Mouse (Mus musculus) urinary bladder, adult 2 months (tissue): Measurements from ENCODE around the gene Zmat1. TPM values are rescaled to one million over a fixed set of nuclear protein-coding genes. Genes with fewer than 3 reads are reported as not detected.
"Not testable (repeated sequence)": the region's sequence is repeated elsewhere in the genome, so short reads cannot be mapped to it uniquely, and the experiment has no call there.

ENCODE experiments used
- DNase-seq: peaks from one replicate; pipeline ENCODE4 v3.0.0; 2022; ENCODE audit warnings: low spot score
- polyA plus RNA-seq: library from polyadenylated mRNA; depleted of rRNA; stranded (reverse); fragments of >200 nt; gene quantifications from 2 replicates; pipeline ENCODE4 v1.2.3, GENCODE M21; 2012; rRNA removed

The Zmat1 gene
- polyA plus RNA-seq: 1.4 and 3.8 TPM in 2 replicates

DNA sequence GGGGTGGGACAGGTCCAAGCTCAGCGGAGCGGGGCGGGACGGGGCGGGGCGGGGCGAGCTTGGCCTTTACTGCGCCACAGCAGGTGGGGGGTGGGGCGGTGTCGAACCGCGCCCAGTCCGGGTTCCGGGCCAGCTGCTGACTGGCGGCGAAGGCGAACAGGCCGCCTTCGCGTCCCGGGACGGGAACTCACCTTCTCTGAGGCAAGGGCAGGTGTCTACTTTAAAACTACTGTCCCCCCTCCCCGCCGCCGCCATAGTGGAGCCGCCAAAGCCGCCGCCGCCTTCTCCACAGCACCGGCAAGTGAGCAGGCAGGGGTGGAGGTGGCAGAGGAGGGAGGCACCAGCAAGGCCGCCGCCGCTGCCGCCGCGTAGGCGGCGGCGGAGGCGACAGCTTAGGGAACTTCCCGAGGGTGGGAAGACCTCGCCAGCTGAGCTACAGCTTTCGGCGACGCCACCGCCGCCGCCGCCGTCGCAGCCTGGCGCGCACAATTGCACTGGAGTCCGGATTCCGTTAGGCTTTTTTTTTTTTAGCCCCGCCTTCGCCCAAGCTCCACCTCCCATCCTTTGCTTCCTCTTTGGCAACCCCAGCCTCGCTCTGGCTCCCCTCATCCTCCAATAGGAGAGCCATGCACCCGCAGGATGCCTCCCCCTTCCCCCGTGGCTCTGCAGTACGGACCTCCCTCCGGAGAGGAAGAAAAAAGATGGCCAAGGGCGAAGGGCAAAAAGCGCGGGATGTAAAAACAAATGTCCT lies at the start of gene Zmat1:
TSS of gene Zmat1 (minus strand) at position 490 of the 751 bp plus-strand sequence.
- DNase-seq: peak; percentile 48

DNA sequence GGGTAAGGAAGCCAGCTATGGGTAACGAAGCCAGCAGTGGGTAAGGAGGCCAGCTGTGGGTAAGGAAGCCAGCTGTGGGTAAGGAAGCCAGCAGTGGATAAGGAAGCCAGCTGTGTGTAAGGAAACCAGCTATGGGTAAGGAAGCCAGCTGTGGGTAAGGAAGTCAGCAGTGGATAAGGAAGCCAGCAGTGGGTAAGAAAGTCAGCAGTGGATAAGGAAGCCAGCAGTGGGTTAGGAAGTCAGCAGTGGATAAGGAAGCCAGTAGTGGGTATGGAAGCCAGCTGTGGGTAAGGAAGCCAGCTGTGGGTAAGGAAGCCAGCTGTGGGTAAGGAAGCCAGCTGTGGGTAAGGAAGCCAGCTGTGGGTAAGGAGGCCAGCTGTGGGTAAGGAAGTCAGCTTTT lies 44.9 kb upstream of the Zmat1 start:
- not testable (repeated sequence) for DNase-seq

DNA sequence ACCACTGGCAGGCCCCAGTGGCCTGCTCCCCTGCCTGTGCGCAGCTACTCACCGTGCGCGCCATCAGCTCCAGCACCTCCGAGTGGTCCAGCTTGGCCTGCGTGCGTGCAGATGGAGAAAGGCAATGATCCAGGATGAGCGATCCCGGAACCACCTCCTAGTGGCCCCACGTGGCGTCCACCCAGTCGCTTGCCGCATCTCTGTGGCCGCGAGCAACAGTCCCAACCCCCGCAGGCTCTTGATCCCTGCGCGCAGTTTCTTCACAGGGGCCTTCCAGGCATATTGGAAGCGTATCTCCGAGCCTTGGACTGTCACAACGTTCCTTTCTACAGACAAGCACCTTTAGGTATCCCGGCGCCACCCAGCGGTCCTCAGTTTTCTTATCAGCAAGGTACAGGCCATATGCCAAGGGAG lies 27.0 kb upstream of the Zmat1 start:
- DNase-seq: no peak

- no peak for DNase-seq
Observed at GRCm38 (mm10) chrX:135025135-135025534, 16.1 kb upstream of the Zmat1 start.

GRCm38 (mm10) chrX:135011381-135011780 lies 2.4 kb upstream of the Zmat1 start:
- DNase-seq: no peak

- DNase-seq: no peak
Observed at GRCm38 (mm10) chrX:135009471-135009815, 434 bp upstream of the Zmat1 start.

- no peak for DNase-seq
Observed at GRCm38 (mm10) chrX:135008021-135008420, 988 bp downstream of the Zmat1 start.

DNA sequence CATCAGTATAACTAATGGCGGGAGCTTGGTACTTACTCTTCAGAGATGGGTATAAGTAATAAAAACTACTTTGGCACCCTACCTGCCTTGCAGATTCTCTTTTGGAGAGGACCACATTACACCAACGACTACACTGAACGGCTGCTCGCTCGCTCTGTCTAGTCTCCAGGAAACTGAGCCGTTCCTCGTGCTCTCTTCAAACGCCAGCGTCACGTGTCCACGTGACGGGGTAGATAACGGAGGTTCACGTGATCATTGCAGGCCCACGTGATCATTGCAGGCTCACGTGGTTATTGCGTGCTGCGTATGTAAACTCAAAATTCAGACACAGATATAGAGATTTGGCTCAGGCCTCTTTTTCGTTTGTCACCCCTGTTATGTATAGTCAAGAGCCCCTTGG lies 44.5 kb downstream of the Zmat1 start, which contains the start of gene Nxf2:
TSS of gene Nxf2 (minus strand) at position 209 of the 400 bp plus-strand sequence.
- no peak for DNase-seq

DNA sequence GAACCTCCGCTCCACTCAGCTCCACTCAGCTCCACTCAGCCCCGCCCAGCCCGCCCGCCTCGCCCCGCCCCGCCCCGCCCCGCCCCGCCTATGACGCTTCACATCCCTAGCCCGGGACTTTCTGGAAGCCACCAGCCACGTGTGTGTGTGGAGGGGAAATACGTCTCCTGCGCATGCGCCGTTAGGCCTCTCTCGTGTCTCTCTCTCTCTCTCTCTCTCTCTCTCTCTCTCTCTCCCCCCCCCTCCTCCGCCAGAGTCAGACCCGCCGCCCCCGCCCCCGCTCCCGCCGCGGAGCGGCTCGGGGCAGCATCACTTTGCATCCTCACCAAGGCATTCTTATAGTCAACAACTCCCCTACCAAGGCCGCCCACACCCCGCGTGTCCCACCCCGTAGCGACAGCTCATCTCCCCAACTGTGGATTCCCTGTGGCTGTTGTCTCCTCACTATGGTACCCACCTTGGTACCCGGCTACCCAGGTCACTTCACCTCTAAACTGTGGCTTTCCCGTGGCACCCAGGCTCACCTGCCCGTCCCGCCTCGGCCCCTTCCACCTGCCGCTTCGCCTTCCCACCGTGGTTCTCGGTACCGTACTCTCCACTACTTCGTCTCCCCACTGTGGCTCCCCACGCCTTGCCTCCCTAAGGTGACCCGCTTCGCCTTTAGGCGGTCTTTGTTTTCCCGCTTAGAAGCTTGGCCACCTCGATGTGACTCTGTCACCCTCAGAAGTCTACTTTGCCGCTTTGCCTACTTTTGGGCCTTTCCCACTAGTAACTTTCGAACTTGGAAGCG lies 45.5 kb downstream of the Zmat1 start:
- DNase-seq: no peak

DNA sequence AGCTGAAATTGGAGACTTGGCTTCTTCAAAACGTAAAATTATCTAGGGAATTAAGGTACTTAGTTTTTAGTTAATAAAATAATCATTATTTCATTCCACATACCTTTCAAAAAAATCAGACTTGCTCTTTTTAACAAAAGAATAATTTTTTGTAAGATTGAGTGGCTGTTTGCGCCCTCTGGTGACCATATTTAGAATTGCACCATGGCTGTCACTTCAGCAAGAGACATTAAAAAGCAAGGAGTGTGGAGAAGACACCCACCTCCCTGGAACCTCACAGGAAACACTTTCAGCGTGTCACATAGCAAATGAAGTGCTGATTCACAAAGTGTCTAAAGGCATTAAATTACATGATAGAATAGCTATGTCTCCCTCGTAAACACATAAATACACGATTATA lies 78.6 kb downstream of the Zmat1 start:
- DNase-seq: no peak

GRCm38 (mm10) chrX:134929927-134930326 lies 79.1 kb downstream of the Zmat1 start:
- DNase-seq: no peak

DNA sequence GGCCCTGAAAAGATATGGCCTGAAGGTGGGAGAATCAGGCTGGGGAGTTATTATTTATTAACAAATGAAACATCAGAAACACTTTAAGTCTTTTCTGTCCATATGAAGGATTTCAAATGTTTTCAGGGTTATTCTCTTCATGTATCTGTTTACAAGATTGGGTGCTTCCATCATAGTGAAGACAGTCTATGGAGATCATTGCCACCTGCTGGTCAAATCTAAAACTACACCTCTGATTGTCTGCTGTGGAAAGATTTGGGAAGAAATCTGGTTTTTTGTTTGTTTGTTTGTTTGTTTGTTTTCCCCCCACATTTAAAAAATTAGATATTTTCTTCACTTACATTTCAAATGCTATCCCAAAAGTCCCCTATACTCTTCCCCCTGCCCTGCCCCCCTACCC lies 84.0 kb downstream of the Zmat1 start:
- DNase-seq: no peak

DNA sequence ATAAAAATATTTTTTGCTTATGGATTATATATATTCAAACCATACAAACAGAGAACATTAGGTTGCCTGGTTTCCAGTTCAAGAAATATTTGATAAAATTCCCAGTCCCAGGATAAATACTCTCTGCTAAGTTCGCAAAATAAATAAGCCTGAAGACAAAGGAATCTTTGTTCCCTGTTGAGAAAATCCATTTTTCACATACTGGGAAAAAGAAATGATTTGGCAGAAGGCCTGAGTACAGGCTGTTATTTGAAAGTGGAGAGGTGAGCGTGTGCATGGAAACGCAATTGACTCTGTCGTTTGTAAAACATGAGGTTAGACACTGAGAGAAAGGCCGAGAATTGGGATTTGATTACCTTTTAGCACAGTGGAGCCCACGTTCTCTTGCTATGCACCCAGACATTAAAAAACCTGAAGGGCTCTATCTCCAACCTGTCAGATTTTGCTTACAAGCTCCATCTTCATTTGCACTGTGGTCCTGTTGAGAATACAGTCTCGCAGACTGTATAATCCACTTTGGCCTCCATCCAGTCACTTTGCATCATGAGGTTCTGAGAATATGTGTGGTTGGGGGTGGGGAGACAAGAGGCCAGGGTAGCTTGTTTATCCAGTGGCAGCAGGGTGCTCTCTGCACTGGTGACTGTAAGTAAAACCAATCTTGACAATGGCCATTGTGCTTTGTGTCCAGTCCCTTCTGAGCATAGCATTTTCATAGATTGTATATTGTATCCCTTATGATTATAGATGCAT lies 85.2 kb downstream of the Zmat1 start:
- no peak for DNase-seq

Other genes starting within 250 kb of the Zmat1 start
- 10.6 and 13.1 TPM in 2 replicates for gene Armcx2, start 200.0 kb downstream of the Zmat1 start, polyA plus RNA-seq
- gene Nxf2, start 44.5 kb downstream of the Zmat1 start, polyA plus RNA-seq: 0.09 and 0.11 TPM in 2 replicates
- gene Gm15023, start 168.4 kb upstream of the Zmat1 start, polyA plus RNA-seq: not detected in 2 replicates
- 0.91 and 1.0 TPM in 2 replicates for gene Tceal6, start 201.5 kb upstream of the Zmat1 start, polyA plus RNA-seq